24 mouse cellular contexts compared by ENCODE assay signal in genomic region chr7:137198921-137199320, GRCm38 (mm10).
"Had no signal": no experiment of that assay in that cellular context is flagged by ENCODE, and none has a peak within 500 bp of the region (broad histone marks: within the 10 kb centered on the region; RNA-seq: fewer than 3 reads in every experiment).

No protein-coding gene starts in this region.

- H3K36me3 ChIP-seq: kidney, embryonic 15.5 days; liver, embryonic 12.5 days; liver, embryonic 15.5 days; lung, embryonic 15.5 days; midbrain, embryonic 15.5 days had no signal

- H3K27ac ChIP-seq: kidney, embryonic 15.5 days; left cerebral cortex, adult 2 months; limb, embryonic 12.5 days; liver, embryonic 12.5 days; liver, embryonic 15.5 days; lung, embryonic 15.5 days; midbrain, embryonic 10.5 days; midbrain, embryonic 15.5 days; neural tube, embryonic 12.5 days; stomach, postnatal 0 days had no signal

- H3K4me2 ChIP-seq: kidney, embryonic 15.5 days; limb, embryonic 12.5 days; liver, embryonic 12.5 days; liver, embryonic 15.5 days; lung, embryonic 15.5 days; midbrain, embryonic 15.5 days; neural tube, embryonic 12.5 days had no signal

- H3K4me1 ChIP-seq: kidney, embryonic 15.5 days; limb, embryonic 12.5 days; liver, embryonic 12.5 days; liver, embryonic 15.5 days; megakaryocyte, embryonic 14.5 days had no signal

- DNase-seq: kidney, adult 11 months; kidney, adult 8-10 months; kidney, postnatal 10 days; kidney, postnatal 36 days; layer of hippocampus, postnatal 36 days; liver; lung, adult 18-20 months; lung, postnatal 10 days; lung, postnatal 36 days; right cerebral cortex, postnatal 4 days; thymus, adult 2 months; thymus, postnatal 14 days; thymus, postnatal 4 days had no signal

- H3K4me3 ChIP-seq: kidney, embryonic 15.5 days; left cerebral cortex, adult 2 months; limb, embryonic 12.5 days; liver, embryonic 12.5 days; liver, embryonic 15.5 days; lung, embryonic 15.5 days; midbrain, embryonic 10.5 days; midbrain, embryonic 15.5 days; neural tube, embryonic 12.5 days had no signal

- H3K9me3 ChIP-seq: kidney, embryonic 15.5 days; limb, embryonic 12.5 days; liver, embryonic 12.5 days; liver, embryonic 15.5 days; lung, embryonic 15.5 days; midbrain, embryonic 10.5 days; midbrain, embryonic 15.5 days; neural tube, embryonic 12.5 days had no signal

- H3K9ac ChIP-seq: kidney, embryonic 15.5 days; limb, embryonic 12.5 days; liver, embryonic 12.5 days; liver, embryonic 15.5 days; lung, embryonic 15.5 days; midbrain, embryonic 15.5 days; neural tube, embryonic 12.5 days had no signal

- H3K27me3 ChIP-seq: kidney, embryonic 15.5 days; liver, embryonic 12.5 days; liver, embryonic 15.5 days; midbrain, embryonic 15.5 days; neural tube, embryonic 12.5 days had no signal

- ATAC-seq: liver, embryonic 12.5 days; midbrain, embryonic 15.5 days had no signal
